Mouse (Mus musculus): ENCODE results near the gene Slc27a5.

DNA sequence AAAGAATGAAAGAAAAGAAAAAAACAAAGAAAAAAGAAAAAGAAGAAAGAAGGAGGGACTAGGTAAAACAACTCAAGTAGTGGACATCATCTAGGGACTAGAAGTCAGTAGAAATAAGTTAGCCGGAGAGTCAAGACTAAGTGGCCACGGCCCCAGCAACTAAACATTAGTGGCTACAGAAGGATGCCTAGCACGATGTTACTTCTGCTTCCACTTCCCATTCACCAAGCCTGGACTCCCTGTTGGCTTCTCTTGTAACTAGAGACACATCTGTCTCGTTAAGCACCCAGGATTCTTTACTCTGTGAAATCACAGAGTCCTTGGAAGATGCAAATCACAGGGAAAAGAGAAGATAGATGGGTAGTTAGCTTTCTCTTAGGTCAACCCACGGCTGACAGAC, 40.5 kb downstream of the Slc27a5 start:
- TF ChIP-seq CTCF (IDR thresholded peaks at IDR 0.05; ENCODE audit: insufficient read depth, low read depth, low read length) (no peak), POLR2A (IDR thresholded peaks at IDR 0.05; ENCODE audit: insufficient read depth, low read depth, low read length) (no peak)
